In the genomic region with DNA sequence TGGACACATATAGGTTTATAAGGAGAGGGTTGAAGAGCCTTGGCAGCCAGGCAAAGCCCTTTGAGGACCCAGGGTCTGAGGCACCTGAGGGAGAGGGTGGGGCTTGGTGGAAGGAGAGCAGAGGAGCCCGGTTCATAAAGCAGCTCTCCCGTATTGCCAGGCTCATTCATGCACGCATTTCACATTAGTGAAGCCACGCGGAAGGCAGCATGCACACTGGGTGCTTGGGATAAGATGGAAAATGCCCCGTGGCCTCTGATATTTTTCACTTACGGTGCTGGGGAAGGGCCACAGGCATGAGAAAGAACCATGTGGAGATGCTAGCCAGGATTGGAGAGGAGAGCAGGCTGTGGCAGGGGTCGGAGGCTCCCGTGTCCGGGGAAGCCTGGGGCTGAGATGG, we compare ENCODE assay signal across 28 mouse cellular contexts. TPM values are rescaled to one million over a fixed set of nuclear protein-coding genes. Genes with fewer than 3 reads are reported as not detected.
"Had no signal": no experiment of that assay in that cellular context is flagged by ENCODE, and none has a peak within 500 bp of the region (broad histone marks: within the 10 kb centered on the region; RNA-seq: fewer than 3 reads in every experiment).

No protein-coding gene starts in this region.

- H3K27ac ChIP-seq: kidney, postnatal 0 days; left cerebral cortex, adult 2 months; limb, embryonic 12.5 days; limb, embryonic 15.5 days; liver, embryonic 12.5 days; liver, embryonic 15.5 days; lung, embryonic 15.5 days; midbrain, embryonic 10.5 days; midbrain, embryonic 13.5 days; neural tube, embryonic 13.5 days; stomach, embryonic 15.5 days had no signal

- H3K4me3 ChIP-seq: left cerebral cortex, adult 2 months; limb, embryonic 12.5 days; limb, embryonic 15.5 days; liver, embryonic 12.5 days; liver, embryonic 15.5 days; lung, embryonic 15.5 days; megakaryocyte, embryonic 14.5 days; midbrain, embryonic 10.5 days; midbrain, embryonic 13.5 days; myocyte; neural tube, embryonic 13.5 days; stomach, embryonic 15.5 days had no signal

- H3K4me1 ChIP-seq: limb, embryonic 12.5 days; liver, embryonic 12.5 days; liver, embryonic 15.5 days; lung, embryonic 15.5 days; neural tube, embryonic 13.5 days; stomach, embryonic 15.5 days had no signal

- H3K27me3 ChIP-seq: stomach, embryonic 15.5 days had no signal

- H3K9me3 ChIP-seq: limb, embryonic 12.5 days; limb, embryonic 15.5 days; liver, embryonic 12.5 days; liver, embryonic 15.5 days; lung, embryonic 15.5 days; megakaryocyte, embryonic 14.5 days; midbrain, embryonic 10.5 days; midbrain, embryonic 13.5 days; neural tube, embryonic 13.5 days; stomach, embryonic 15.5 days had no signal

- DNase-seq: kidney, adult 9 months; kidney, postnatal 25 days; layer of hippocampus, postnatal 36 days; lung, adult 18-20 months; lung, postnatal 10 days; lung, postnatal 36 days; right cerebral cortex, adult 18-20 months; right cerebral cortex, postnatal 14 days; spleen, adult 18-20 months; thymus, postnatal 25 days had no signal

- H3K36me3 ChIP-seq: limb, embryonic 12.5 days; limb, embryonic 15.5 days; liver, embryonic 12.5 days; liver, embryonic 15.5 days; lung, embryonic 15.5 days; midbrain, embryonic 10.5 days; midbrain, embryonic 13.5 days; neural tube, embryonic 13.5 days; stomach, embryonic 15.5 days had no signal

- H3K4me2 ChIP-seq: limb, embryonic 12.5 days; limb, embryonic 15.5 days; liver, embryonic 12.5 days; liver, embryonic 15.5 days; lung, embryonic 15.5 days; midbrain, embryonic 13.5 days; neural tube, embryonic 13.5 days; stomach, embryonic 15.5 days had no signal

- H3K9ac ChIP-seq: limb, embryonic 12.5 days; limb, embryonic 15.5 days; liver, embryonic 12.5 days; liver, embryonic 15.5 days; lung, embryonic 15.5 days; midbrain, embryonic 13.5 days; neural tube, embryonic 13.5 days; stomach, embryonic 15.5 days had no signal

- ATAC-seq: intestine, postnatal 0 days; liver, embryonic 12.5 days; midbrain, embryonic 13.5 days; midbrain, embryonic 16.5 days had no signal

RNA-seq across cellular contexts. Expression of a gene that starts 13.0 kb away (rescaled TPM):
- total RNA-seq: monocyte, adult 5-6 weeks; neutrophil, adult 5-6 weeks had no signal
- polyA plus RNA-seq: intestine, postnatal 0 days; large intestine, adult 2 months; midbrain, embryonic 10.5 days; midbrain, embryonic 13.5 days; myocyte; stomach, embryonic 15.5 days had no signal
